Mouse (Mus musculus) lung, postnatal 25 days (tissue): ENCODE measurements at regions not wholly inside any gene's neighbourhood (a gene's known extent, or its start where the extent isn't known, plus 50 kb on each side); places are given as distances from the start of the nearest gene placed in this dataset.

ENCODE experiments used
- DNase-seq: peaks from one replicate; pipeline ENCODE4 v3.0.0; 2022; ENCODE audit warnings: low spot score

DNA sequence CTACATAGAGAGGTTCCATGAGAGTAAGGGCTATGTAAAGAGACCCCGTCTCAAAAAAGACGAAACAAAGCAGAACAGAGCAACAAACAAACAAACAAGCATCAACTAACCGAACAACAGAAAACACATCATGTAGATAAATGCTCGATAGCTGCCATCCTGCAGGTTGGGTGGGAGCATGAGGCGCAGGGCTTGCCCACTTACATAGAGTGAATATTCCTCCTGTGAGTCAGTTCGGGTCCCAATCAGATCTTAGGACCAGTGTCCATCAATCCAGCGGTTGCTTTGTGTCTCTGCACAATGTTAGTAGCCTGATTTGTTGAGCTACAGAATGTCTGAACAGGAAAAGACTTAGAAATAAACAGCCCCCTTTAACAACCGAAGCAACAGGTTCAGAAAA, 129.4 kb upstream of the Rcn1 start:
- DNase-seq, result no peak

GRCm38 (mm10) chr2:105544099-105544498, 124.6 kb upstream of the Pax6 start:
- no peak for DNase-seq

GRCm38 (mm10) chr2:105552092-105552491, 116.6 kb upstream of the Pax6 start:
- no peak for DNase-seq

- DNase-seq, result no peak
These were observed 81.9 kb upstream of the Pax6 start for GRCm38 (mm10) chr2:105586782-105587181.

GRCm38 (mm10) chr2:105594131-105594530, 74.6 kb upstream of the Pax6 start:
- DNase-seq, result no peak

DNA sequence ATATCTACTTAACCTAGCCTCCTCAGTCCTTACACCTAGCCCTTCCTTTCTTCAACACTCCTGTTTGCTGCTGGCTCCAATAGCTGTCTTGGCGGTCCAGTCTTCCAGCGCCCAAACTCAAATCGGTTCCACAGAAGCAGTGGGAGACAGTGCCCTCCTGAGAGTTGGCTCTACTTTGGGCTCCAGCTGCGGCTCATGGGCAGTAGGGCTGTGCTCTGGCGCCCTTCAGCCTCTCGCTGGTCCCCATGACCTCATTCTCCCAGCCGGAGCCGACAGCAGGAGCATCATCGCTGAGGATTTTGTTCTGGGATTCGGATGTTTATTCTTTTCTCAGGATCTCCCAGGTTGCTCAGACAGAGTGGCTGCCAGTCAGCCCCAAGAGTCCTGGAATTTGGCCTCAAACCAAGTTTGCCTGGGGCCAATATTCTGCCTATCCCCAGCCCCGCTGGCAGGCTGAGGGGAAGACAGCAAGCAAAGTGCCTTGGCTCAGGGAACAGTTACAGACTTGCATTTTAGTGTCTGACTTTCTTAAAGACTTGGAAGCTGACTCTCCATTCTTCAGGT, 64.1 kb upstream of the Pax6 start:
- no peak for DNase-seq

GRCm38 (mm10) chr2:105607969-105608538, 60.6 kb upstream of the Pax6 start:
- no peak for DNase-seq

GRCm38 (mm10) chr2:105608756-105609155, 59.9 kb upstream of the Pax6 start:
- DNase-seq, result no peak

DNA sequence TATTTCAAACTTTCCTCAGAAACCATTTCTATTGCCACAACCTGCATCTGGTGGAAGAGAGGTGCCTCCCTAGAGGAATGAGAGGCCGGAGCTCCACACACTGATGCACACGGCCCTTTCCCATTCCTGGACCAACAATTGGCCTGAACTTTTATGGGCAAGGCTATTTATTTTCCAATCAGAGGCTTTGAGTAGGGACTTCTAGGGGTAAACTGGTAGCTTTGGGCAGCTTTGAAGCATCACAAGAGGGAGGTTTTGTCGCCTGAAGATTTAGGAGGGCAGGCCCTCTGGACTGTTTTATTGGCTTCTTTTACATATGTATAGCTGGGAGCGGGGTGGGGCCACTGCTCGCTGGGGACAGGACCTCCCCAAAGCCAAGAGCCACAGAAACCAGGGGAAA, 57.7 kb upstream of the Pax6 start:
- no peak for DNase-seq

- no peak for DNase-seq
These were observed 57.0 kb upstream of the Pax6 start for GRCm38 (mm10) chr2:105611651-105612050.

- DNase-seq, result no peak
These were observed 56.5 kb upstream of the Pax6 start for GRCm38 (mm10) chr2:105612051-105612664.

DNA sequence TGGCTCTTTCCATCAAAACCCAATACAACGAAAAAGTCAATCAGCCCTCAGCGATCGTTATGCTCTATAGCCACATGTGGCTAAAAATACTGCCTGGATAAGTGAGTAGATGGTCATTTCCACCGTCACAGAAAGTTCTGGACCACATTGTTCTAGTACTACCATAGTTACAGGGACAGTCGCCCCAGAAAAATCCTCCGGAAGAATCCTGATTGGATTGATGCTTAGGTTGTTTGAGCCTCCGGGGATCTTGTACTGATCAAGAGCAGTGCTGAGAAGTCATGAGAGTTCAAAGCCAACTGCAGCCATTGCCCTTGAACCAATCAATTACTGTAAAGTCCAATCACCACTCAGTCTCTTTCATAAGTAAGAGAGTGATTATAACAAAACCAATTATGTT, 56.0 kb upstream of the Pax6 start:
- DNase-seq, result no peak

- DNase-seq, result no peak
These were observed 55.5 kb upstream of the Pax6 start for GRCm38 (mm10) chr2:105613243-105613642.

- no peak for DNase-seq
These were observed 52.6 kb upstream of the Pax6 start for GRCm38 (mm10) chr2:105615891-105616733.
